Mouse (Mus musculus) ovary, postnatal 14 days (tissue): ENCODE data around the gene Zzef1.

Source experiments
- DNase-seq: peaks from one replicate; pipeline ENCODE4 v3.0.0; 2022; ENCODE audit warnings: low spot score

Gene Zzef1

DNA sequence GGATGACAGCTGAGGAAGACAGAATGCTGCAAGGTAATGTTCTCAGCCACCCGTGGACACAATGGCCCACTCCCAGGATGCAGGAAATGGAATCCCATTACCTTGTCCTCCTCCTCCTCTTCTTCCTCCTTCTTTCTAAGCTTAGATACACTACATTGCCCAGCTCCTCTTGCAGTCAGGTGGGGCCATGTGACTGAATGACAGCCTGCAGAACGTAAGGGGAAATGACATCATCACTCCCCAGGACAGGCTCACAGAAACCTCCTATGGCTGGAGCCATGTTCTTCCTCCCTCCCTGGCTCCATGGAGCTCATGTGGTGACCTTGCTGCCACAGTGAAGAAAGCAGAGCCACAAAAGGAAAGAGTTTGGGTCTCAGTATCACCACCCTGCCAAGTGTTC is 161.3 kb downstream of the Zzef1 start:
- no peak for DNase-seq

DNA sequence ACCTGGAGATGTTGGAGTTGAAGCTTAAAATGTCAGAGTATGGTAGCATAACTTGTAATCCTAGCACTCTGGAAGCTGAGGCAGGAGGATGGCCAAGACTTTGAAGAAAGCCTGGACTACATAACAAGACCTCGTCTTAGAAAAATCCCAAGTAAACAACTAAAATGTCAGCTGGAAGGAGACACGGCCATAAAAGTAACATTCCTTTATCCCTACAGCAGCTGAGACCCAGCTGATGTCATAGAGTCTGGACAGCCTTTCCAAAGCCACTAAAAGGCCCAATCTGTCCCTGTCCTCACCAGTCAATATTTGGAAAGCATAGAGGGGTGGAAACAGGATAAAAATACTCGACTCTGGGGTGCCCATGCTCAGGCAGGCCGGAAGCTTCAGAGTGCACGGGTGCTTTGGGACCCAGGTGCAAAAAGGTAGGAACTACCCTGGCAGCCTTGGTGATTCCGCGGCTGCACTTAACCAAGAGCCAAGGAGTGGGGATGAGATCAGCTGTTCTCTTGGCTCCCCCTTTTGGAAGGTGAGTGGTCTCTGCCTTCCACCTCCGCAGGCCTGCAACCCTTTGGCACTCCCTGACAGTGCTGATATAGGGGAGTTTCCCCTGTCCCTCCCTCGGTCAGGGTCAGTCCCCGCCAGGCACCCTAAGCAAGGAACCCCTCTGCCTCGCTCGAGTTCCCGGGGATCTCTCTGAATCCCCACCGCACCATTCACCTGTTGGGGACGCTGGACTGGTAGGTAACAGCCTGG is 164.1 kb downstream of the Zzef1 start:
- no peak for DNase-seq

DNA sequence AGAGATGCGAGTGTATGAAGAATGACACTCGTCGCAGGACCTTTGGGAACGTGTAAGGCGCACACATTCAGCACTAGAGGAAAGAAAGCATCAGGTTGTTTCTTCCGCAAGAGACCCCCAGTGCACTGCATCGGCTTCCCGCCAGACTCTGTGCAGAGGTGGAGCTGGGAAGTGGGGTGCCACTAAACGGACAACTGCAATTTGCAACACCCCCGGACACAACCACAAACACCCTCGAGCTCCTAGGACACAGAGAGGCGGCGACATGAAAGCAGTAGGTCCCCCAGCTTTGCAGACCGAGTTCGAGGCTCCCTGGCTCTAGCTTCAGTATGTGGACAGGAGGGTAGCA is 164.7 kb downstream of the Zzef1 start:
- DNase-seq, result no peak

DNA sequence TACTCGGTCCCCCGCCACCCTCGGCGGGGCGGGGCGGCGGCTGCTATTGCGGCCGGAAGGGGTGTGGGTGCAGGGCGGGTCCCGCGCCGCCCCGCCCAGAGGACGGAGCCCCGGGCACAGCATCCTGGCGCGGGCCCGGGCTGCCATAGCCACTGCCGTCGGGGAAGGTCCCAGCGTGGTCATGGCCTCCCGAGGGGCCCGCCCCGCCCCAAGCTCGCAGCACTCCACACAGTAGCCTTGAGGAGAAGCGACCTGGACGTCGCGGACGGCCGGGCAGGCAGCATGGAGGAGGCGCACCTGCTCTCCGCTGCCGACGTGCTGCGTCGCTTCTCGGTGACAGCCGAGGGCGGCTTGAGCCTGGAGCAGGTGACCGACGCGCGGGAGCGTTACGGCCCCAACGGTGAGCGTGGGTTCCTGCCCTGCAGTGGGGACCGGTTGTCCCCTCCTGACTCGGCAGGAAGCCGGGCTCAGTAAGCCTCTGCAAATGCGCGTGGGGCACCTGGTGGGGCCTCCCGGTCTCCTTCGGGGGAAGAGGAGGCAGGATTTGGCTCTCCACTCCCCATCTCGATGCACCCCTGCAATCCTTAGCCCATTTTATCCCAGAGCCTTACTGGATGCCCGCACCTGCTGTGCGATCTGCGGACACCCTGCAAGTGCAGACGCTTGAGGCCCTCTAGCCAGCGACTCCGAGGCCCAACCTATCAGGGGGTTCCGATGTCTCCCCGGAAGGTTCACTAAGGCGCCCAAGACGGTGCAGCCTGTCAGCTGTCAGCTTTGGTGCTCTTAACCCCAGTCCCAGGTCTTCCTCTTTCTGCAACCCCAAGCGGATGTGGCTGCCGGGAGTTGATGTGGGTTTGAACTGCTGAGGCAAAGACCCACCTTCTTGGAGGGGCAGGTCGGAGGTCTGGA is 165.3 kb downstream of the Zzef1 start, which contains the start of gene Atp2a3:
TSS of gene Atp2a3 (plus strand) at position 98 of the 909 bp plus-strand sequence.
- no peak for DNase-seq

DNA sequence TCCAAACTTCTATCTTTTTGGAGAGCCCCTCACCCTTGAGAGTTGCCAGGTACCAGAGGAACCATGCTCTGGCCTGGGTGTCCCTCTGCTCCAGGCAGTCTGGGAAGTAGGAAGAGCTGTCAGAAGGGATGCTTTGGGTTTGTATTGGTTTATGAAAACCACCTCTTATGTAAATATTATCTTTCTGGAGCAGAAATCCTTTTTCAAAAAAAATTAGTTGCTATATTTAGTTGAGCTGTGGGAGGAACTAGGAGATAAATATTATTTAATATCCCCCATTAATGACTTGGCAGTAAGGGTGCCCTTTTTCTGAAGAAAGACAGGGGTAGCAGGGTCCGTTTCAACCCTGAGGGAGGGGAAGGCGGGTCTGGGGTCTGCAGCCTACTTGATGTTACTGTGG is 166.4 kb downstream of the Zzef1 start:
- DNase-seq, result no peak

DNA sequence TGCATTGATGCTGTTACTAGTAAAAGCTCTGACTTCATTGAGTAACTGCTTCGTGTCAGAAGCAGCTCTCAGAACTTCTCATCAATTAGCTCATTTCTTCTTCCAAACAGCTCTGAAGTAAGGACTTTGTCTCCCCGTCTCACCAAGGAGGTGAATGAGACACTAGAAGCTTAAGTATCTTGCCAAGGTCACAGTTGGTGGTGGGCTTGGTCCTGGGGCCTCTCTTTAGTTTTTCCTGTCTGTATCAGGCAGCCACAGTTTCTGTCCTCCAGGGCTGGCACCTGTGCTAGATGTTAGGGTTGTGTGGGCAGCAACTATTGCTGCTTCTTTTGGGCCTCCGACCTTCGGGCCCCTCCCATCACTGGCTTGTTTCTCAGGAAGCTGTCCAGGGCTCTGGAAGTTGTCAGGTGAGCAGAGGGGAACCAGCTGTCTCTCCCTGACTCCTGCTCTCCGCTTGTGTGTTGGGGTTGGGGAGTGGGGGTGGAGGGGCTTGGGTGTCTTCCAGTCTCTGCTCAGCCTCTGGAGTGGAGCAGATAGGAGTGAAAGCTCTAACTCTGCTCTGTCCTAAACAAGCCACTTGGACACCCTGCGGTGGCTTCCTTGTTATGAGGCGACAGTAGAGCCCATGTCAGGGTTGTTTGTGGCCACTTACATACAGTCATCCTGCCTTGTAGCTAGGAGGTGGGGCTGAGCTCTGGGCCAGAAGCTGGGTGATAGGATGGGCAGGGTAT is 167.2 kb downstream of the Zzef1 start:
- DNase-seq, result no peak

DNA sequence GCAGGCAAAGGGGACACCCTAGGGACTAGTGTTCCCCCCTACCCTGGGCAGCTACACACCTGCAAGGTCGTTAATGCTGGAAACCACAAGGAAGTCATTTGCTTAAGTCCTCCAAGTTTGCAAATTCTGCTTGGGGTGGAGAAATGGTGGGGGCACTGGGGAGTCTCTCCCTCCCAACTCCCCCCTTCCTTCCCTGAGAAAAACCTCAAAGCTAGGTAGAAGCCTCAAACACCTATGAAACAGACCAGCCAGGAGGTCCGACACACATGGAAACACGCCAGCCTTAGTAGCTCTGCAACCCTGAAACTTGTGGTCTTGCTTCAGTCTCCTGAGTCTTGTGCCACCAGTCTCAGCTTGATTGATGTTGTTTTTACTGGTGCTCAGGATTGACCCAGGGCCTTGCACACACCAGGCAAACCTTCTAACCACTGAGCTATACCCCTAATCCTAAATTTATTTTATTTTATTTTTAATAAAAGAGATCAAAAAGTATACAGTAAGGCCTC is 167.8 kb downstream of the Zzef1 start:
- DNase-seq, result no peak

DNA sequence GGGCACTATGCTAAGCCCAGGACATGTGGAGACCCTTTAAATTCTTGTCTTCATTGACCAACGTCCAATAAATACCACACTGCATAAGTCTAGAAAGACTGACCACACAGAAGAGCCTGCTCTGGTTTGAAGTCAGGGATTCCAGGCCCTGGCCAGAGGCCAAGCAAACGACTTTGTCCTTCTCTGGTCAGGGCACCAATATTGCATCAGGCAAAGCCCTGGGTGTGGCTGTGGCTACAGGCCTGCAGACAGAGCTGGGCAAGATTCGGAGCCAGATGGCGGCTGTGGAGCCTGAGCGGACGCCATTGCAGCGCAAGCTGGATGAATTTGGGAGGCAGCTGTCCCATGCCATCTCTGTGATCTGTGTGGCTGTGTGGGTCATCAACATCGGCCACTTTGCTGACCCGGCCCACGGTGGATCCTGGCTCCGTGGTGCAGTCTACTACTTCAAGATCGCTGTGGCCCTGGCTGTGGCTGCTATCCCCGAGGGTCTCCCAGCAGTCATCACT is 179.0 kb downstream of the Zzef1 start:
- no peak for DNase-seq
